Mouse (Mus musculus): ENCODE results near the gene Marcks. TPM values are rescaled to one million over a fixed set of nuclear protein-coding genes. Genes with fewer than 3 reads are reported as not detected.

Gene Marcks
- total RNA-seq (2012; rRNA removed) = 11.7 and 18.4 TPM in 2 replicates

GRCm38 (mm10) chr10:37138778-37139442, at the start of gene Marcks:
Gene Marcks (minus strand): TSS chr10:37138920.
- Histone ChIP-seq H3K4me1 (ENCODE audit: control insufficient read depth in 2 of 2, insufficient read depth in 2 of 2, low read length in 2 of 2, poor library complexity in 1 of 2) (peaks cover 3 to 8% of the 10 kb centered on the region in 2 experiments; a peak in 3 of 4 replicates), H3K27ac (ENCODE audit: insufficient read depth, low read depth, low read length, poor library complexity, severe bottlenecking) (peak within 1 kb of the TSS; percentile 49; the same call in 1 of the 2 replicates), H3K9me3 (ENCODE audit: control insufficient read depth, insufficient read depth, low read depth, low read length) (no peaks in the 10 kb centered on the region), H3K36me3 (ENCODE audit: control insufficient read depth, insufficient read depth, low read length, poor library complexity, severe bottlenecking) (no peaks in the 10 kb centered on the region), H3K4me3 (ENCODE audit: insufficient read depth in 1 of 2, low read depth in 1 of 2, low read length in 2 of 2, poor library complexity in 1 of 2, severe bottlenecking in 1 of 2) (peak within 1 kb of the TSS; percentile 73 to 79), H3K9ac (ENCODE audit: insufficient read depth, low read depth, low read length, poor library complexity, severe bottlenecking) (peak within 1 kb of the TSS; percentile 75)
- TF ChIP-seq MAFK (IDR thresholded peaks at IDR 0.05; ENCODE audit: insufficient read depth, low read depth, low read length) = no peak
- peak; percentile 40; the same call in 1 of the 2 replicates for TF ChIP-seq CHD2 (IDR thresholded peaks at IDR 0.05; ENCODE audit: low read depth, low read length)
- in situ Hi-C loops (cut with MboI; ENCODE audit: low sequenced_read_pairs in 2 of 2, unreplicated experiment in 2 of 2) = no loop called here
- peak; percentile 75 for DNase-seq (ENCODE audit: low read depth, low spot score)

- TF ChIP-seq HCFC1 (IDR thresholded peaks at IDR 0.05; ENCODE audit: borderline replicate concordance, insufficient read depth, low read length) (no peak), MAFK (IDR thresholded peaks at IDR 0.05; ENCODE audit: insufficient read depth, low read depth, low read length) (no peak), ZNF384 (IDR thresholded peaks at IDR 0.05; ENCODE audit: low read depth, low read length) (no peak), CHD2 (IDR thresholded peaks at IDR 0.05; ENCODE audit: low read depth, low read length) (no peak), ZC3H11A (IDR thresholded peaks at IDR 0.05; ENCODE audit: borderline replicate concordance, low read depth, low read length) (no peak)
- H3K9me3 ChIP-seq (ENCODE audit: control insufficient read depth, insufficient read depth, low read depth, low read length) = no peaks in the 10 kb centered on the region
- H3K27ac ChIP-seq (ENCODE audit: insufficient read depth, low read depth, low read length, poor library complexity, severe bottlenecking) = no peak overlapping the region
- DNase-seq (ENCODE audit: low read depth, low spot score) = no peak
- in situ Hi-C loops (cut with MboI; ENCODE audit: low sequenced_read_pairs in 2 of 2, unreplicated experiment in 2 of 2) = no loop called here
- no peak overlapping the region for H3K4me3 ChIP-seq (ENCODE audit: insufficient read depth in 1 of 2, low read depth in 1 of 2, low read length in 2 of 2, poor library complexity in 1 of 2, severe bottlenecking in 1 of 2)
- H3K4me1 ChIP-seq (ENCODE audit: control insufficient read depth in 2 of 2, insufficient read depth in 2 of 2, low read length in 2 of 2, poor library complexity in 1 of 2) = no peaks in the 10 kb centered on the region
- no peak overlapping the region for H3K9ac ChIP-seq (ENCODE audit: insufficient read depth, low read depth, low read length, poor library complexity, severe bottlenecking)
- H3K36me3 ChIP-seq (ENCODE audit: control insufficient read depth, insufficient read depth, low read length, poor library complexity, severe bottlenecking) = no peaks in the 10 kb centered on the region
Measured at GRCm38 (mm10) chr10:37177071-37177470, 38.4 kb upstream of the Marcks start.

GRCm38 (mm10) chr10:37172416-37172950, 33.8 kb upstream of the Marcks start:
- Histone ChIP-seq H3K9me3 (ENCODE audit: control insufficient read depth, insufficient read depth, low read depth, low read length) (no peaks in the 10 kb centered on the region), H3K9ac (ENCODE audit: insufficient read depth, low read depth, low read length, poor library complexity, severe bottlenecking) (no peak overlapping the region), H3K4me3 (ENCODE audit: insufficient read depth in 1 of 2, low read depth in 1 of 2, low read length in 2 of 2, poor library complexity in 1 of 2, severe bottlenecking in 1 of 2) (no peak overlapping the region), H3K27ac (ENCODE audit: insufficient read depth, low read depth, low read length, poor library complexity, severe bottlenecking) (no peak overlapping the region), H3K4me1 (ENCODE audit: control insufficient read depth in 2 of 2, insufficient read depth in 2 of 2, low read length in 2 of 2, poor library complexity in 1 of 2) (no peaks in the 10 kb centered on the region), H3K36me3 (ENCODE audit: control insufficient read depth, insufficient read depth, low read length, poor library complexity, severe bottlenecking) (no peaks in the 10 kb centered on the region)
- in situ Hi-C loops (cut with MboI; ENCODE audit: low sequenced_read_pairs in 2 of 2, unreplicated experiment in 2 of 2) = no loop called here
- TF ChIP-seq ZC3H11A (IDR thresholded peaks at IDR 0.05; ENCODE audit: borderline replicate concordance, low read depth, low read length) = no peak
- no peak for TF ChIP-seq MAFK (IDR thresholded peaks at IDR 0.05; ENCODE audit: insufficient read depth, low read depth, low read length)
- TF ChIP-seq ZNF384 (IDR thresholded peaks at IDR 0.05; ENCODE audit: low read depth, low read length) = no peak
- TF ChIP-seq CHD2 (IDR thresholded peaks at IDR 0.05; ENCODE audit: low read depth, low read length) = no peak
- TF ChIP-seq HCFC1 (IDR thresholded peaks at IDR 0.05; ENCODE audit: borderline replicate concordance, insufficient read depth, low read length) = no peak
- DNase-seq (ENCODE audit: low read depth, low spot score) = no peak

GRCm38 (mm10) chr10:37171711-37172415, 33.1 kb upstream of the Marcks start:
- Histone ChIP-seq H3K4me3 (ENCODE audit: insufficient read depth in 1 of 2, low read depth in 1 of 2, low read length in 2 of 2, poor library complexity in 1 of 2, severe bottlenecking in 1 of 2) (no peak overlapping the region), H3K4me1 (ENCODE audit: control insufficient read depth in 2 of 2, insufficient read depth in 2 of 2, low read length in 2 of 2, poor library complexity in 1 of 2) (no peaks in the 10 kb centered on the region), H3K36me3 (ENCODE audit: control insufficient read depth, insufficient read depth, low read length, poor library complexity, severe bottlenecking) (no peaks in the 10 kb centered on the region), H3K9ac (ENCODE audit: insufficient read depth, low read depth, low read length, poor library complexity, severe bottlenecking) (no peak overlapping the region), H3K27ac (ENCODE audit: insufficient read depth, low read depth, low read length, poor library complexity, severe bottlenecking) (no peak overlapping the region), H3K9me3 (ENCODE audit: control insufficient read depth, insufficient read depth, low read depth, low read length) (no peaks in the 10 kb centered on the region)
- DNase-seq (ENCODE audit: low read depth, low spot score) = no peak
- TF ChIP-seq MAFK (IDR thresholded peaks at IDR 0.05; ENCODE audit: insufficient read depth, low read depth, low read length) = no peak
- no peak for TF ChIP-seq ZNF384 (IDR thresholded peaks at IDR 0.05; ENCODE audit: low read depth, low read length)
- no peak for TF ChIP-seq CHD2 (IDR thresholded peaks at IDR 0.05; ENCODE audit: low read depth, low read length)
- no peak for TF ChIP-seq ZC3H11A (IDR thresholded peaks at IDR 0.05; ENCODE audit: borderline replicate concordance, low read depth, low read length)
- TF ChIP-seq HCFC1 (IDR thresholded peaks at IDR 0.05; ENCODE audit: borderline replicate concordance, insufficient read depth, low read length) = no peak
- in situ Hi-C loops (cut with MboI; ENCODE audit: low sequenced_read_pairs in 2 of 2, unreplicated experiment in 2 of 2) = no loop called here

All from ES-E14 (cell line).